Mouse (Mus musculus) left cerebral cortex, postnatal 14 days (tissue): ENCODE results near the gene Lgals4. TPM values are rescaled to one million over a fixed set of nuclear protein-coding genes. Genes with fewer than 3 reads are reported as not detected.
A peak's percentile ranks its signal among the peaks of the same experiment; 100 is the strongest.

Experiments used
- DNase-seq, 2 experiments: peaks; one replicate each; pipeline ENCODE4 v3.0.0; 2021 to 2022; ENCODE audit warnings: low spot score in 2 of 2, mixed read lengths in 1 of 2
- intact Hi-C: fragments of 180-260 bp; cut with DNase I; formaldehyde crosslinking; loops from one replicate; pipeline ENCODE4 v1.15.1; 2025
- total RNA-seq, 2 experiments: library from RNA; stranded (reverse); gene quantifications; 2 replicates each; pipeline ENCODE4 v1.2.3; 2021

The Lgals4 gene
- total RNA-seq, 2 experiments from 2014 or later: 2.6 TPM

- no peak for DNase-seq
- intact Hi-C loops: loop anchor here (5.0 kb wide), 1 partner anchor 78 kb away; no protein-coding TSS in a partner anchor
These were observed 14.7 kb upstream of the Lgals4 start for GRCm38 (mm10) chr7:28818861-28819452.

GRCm38 (mm10) chr7:28819571-28819970 is 14.1 kb upstream of the Lgals4 start:
- DNase-seq: no peak
- intact Hi-C loops: loop anchor here (5.0 kb wide), 1 partner anchor 78 kb away; no protein-coding TSS in a partner anchor

GRCm38 (mm10) chr7:28820358-28821260 is 13.0 kb upstream of the Lgals4 start:
- peak in 1 of 2 experiments; percentile 50 for DNase-seq
- intact Hi-C loops: no loop called here

GRCm38 (mm10) chr7:28821261-28821831 is 12.3 kb upstream of the Lgals4 start:
- intact Hi-C loops: no loop called here
- DNase-seq: peak in 1 of 2 experiments; percentile 69

- DNase-seq: no peak
- intact Hi-C loops: no loop called here
These were observed 11.1 kb upstream of the Lgals4 start for GRCm38 (mm10) chr7:28822556-28822955.

- intact Hi-C loops: no loop called here
- DNase-seq: no peak
These were observed 10.4 kb upstream of the Lgals4 start for GRCm38 (mm10) chr7:28822993-28823903.

- intact Hi-C loops: no loop called here
- DNase-seq: no peak
These were observed 9.7 kb upstream of the Lgals4 start for GRCm38 (mm10) chr7:28823932-28824331.

- intact Hi-C loops: loop anchor here (5.0 kb wide), 1 partner anchor 42 kb away; no protein-coding TSS in a partner anchor
- peak; percentile 92 to 95 for DNase-seq
These were observed 8.5 kb upstream of the Lgals4 start, which contains the start of gene Ech1 for GRCm38 (mm10) chr7:28824941-28825685. Gene Ech1 (plus strand): TSS chr7:28825217.

- no peak for DNase-seq
- intact Hi-C loops: loop anchor here (5.0 kb wide), 1 partner anchor 41 kb away; no protein-coding TSS in a partner anchor
These were observed 7.8 kb upstream of the Lgals4 start for GRCm38 (mm10) chr7:28825686-28826401.

- DNase-seq: no peak
- intact Hi-C loops: loop anchor here (5.0 kb wide), 1 partner anchor 41 kb away; no protein-coding TSS in a partner anchor
These were observed 7.3 kb upstream of the Lgals4 start for GRCm38 (mm10) chr7:28826402-28826772.

GRCm38 (mm10) chr7:28827338-28827737 is 6.3 kb upstream of the Lgals4 start:
- intact Hi-C loops: loop anchor here (5.0 kb wide), 1 partner anchor 40 kb away; no protein-coding TSS in a partner anchor
- peak; percentile 83 to 89 for DNase-seq

- DNase-seq: no peak
- intact Hi-C loops: loop anchor here (5.0 kb wide), 1 partner anchor 37 kb away; no protein-coding TSS in a partner anchor
These were observed 3.8 kb upstream of the Lgals4 start for GRCm38 (mm10) chr7:28829821-28830220.

GRCm38 (mm10) chr7:28830981-28831380 is 2.7 kb upstream of the Lgals4 start:
- intact Hi-C loops: no loop called here
- DNase-seq: no peak

- intact Hi-C loops: no loop called here
These were observed 2.1 kb upstream of the Lgals4 start for GRCm38 (mm10) chr7:28831411-28832125.

GRCm38 (mm10) chr7:28832137-28832536 is 1.5 kb upstream of the Lgals4 start:
- DNase-seq: no peak
- intact Hi-C loops: no loop called here

More at GRCm38 (mm10) chr7:28831411-28832125, 2.1 kb upstream of the Lgals4 start:
- DNase-seq: no peak

GRCm38 (mm10) chr7:28836936-28837335 is 3.3 kb downstream of the Lgals4 start:
- intact Hi-C loops: no loop called here
- DNase-seq: no peak

GRCm38 (mm10) chr7:28838331-28838730 is 4.7 kb downstream of the Lgals4 start:
- intact Hi-C loops: no loop called here
- no peak for DNase-seq
